Mouse (Mus musculus) hindbrain, embryonic 12.5 days (tissue): ENCODE measurements around the gene Pcp4l1. TPM values are rescaled to one million over a fixed set of nuclear protein-coding genes. Genes with fewer than 3 reads are reported as not detected.
A peak's percentile ranks its signal among the peaks of the same experiment; 100 is the strongest.
"Not testable (repeated sequence)": the region's sequence is repeated elsewhere in the genome, so short reads cannot be mapped to it uniquely, and the experiment has no call there.

ENCODE experiments used
- ATAC-seq: fragments of 200-750 bp; cut with Nextera tagmentation; 2 replicates; pipeline ENCODE4 v1.8.0; 2017; ENCODE audit warnings: moderate TSS enrichment; ENCODE audit not compliant: low FRiP score
- H3K27ac ChIP-seq: fragments of 300-500 bp; sonication (generic); 2 replicates; pipeline ENCODE4 v1.5.1; 2016; ENCODE audit warnings: mild to moderate bottlenecking
- H3K27me3 ChIP-seq: fragments of 300-500 bp; sonication (generic); 2 replicates; pipeline ENCODE4 v1.6.1; 2016; ENCODE audit warnings: mild to moderate bottlenecking
- H3K36me3 ChIP-seq: fragments of 300-500 bp; sonication (generic); 2 replicates; pipeline ENCODE4 v1.6.1; 2016; ENCODE audit warnings: mild to moderate bottlenecking
- H3K4me1 ChIP-seq: fragments of 300-500 bp; sonication (generic); 2 replicates; pipeline ENCODE4 v1.6.1; 2016
- H3K4me2 ChIP-seq: fragments of 300-500 bp; sonication (generic); replicated peaks from 2 replicates; pipeline ENCODE4 v1.6.1; 2016; ENCODE audit warnings: mild to moderate bottlenecking
- H3K4me3 ChIP-seq: fragments of 300-500 bp; sonication (generic); 2 replicates; pipeline ENCODE4 v1.5.1; 2016; ENCODE audit warnings: mild to moderate bottlenecking
- H3K9ac ChIP-seq: fragments of 300-500 bp; sonication (generic); 2 replicates; pipeline ENCODE4 v1.6.1; 2016; ENCODE audit warnings: mild to moderate bottlenecking, moderate library complexity
- H3K9me3 ChIP-seq: fragments of 300-500 bp; sonication (generic); replicated peaks from 2 replicates; pipeline ENCODE4 v1.6.1; 2016; ENCODE audit warnings: mild to moderate bottlenecking
- WGBS: fragments of 180-500 bp; shearing (Covaris S2); methylation state at CpG from one replicate; pipeline ENCODE4 v1.1.7; 2016; 5-methylcytosine and 5-hydroxymethylcytosine counted together
- polyA plus RNA-seq: library from polyadenylated mRNA; unstranded; fragments of >200 nt; fragmentation: Nextera tagmentation; extraction: Ambion mirVana; gene quantifications from 2 replicates; pipeline ENCODE4 v1.2.1, GENCODE M21; 2016

The Pcp4l1 gene
- 22.8 and 28.7 TPM in 2 replicates for polyA plus RNA-seq

DNA sequence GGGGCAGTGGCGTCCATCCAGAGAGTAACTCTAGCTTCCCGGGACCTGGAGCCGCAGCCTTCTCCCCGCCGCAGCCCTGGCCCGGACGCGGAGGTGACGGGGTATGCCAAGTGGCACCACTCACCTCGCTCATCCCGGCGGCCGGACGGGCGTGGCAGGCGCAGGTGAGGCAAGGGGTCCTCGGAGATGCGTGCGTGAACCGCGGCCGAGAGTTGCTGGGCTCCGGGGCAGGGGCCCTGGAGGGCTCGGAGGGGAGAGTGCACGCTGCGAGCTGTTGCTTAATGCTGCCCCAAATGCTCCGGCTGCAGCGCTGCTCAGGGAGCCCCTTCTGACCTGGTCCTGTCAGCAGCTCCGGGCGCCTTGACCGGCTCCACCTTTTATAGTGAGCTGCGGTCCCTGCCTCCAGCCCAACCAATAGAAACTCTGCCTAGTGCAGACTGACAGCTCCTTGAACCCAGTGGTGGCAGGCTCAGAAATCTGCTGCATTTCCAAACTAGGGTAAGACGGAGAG is at the start of gene Pcp4l1:
Pcp4l1 (minus strand) TSS at position 382 of the 511 bp plus-strand sequence.
- H3K36me3 ChIP-seq, result no peaks in the 10 kb centered on the region
- peak within 1 kb of the TSS; percentile 50 for H3K4me3 ChIP-seq
- H3K9ac ChIP-seq, result peak within 1 kb of the TSS; percentile 54
- H3K27me3 ChIP-seq, result peaks cover 53% of the 10 kb centered on the region
- no peak within 1 kb of the TSS for H3K27ac ChIP-seq
- WGBS, result under 1% methylated on average over 33 of the region's 33 CpGs
- peak; percentile 59 for ATAC-seq
- H3K9me3 ChIP-seq, result no peaks in the 10 kb centered on the region
- peak within 1 kb of the TSS; percentile 92 for H3K4me2 ChIP-seq
- peaks cover 35% of the 10 kb centered on the region for H3K4me1 ChIP-seq

DNA sequence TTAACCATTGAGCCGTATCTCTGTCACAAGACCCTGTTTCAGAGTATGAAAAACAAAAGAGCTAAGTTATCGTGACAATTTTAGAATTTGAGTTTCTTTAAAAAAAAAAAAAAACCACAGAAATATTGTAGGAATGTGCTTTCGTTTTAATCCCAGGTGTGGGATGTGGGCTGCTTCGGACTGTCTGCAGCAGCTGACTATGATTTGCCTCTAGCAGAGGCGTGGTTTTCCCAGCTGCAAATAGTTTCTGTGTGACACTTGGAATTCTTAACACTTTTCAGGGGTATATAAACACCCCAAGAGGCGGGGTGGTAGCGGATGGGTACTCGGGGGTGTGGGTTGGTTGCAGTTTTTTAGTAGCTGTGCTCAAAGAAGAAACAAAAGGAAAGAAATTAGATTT is 49.3 kb upstream of the Pcp4l1 start:
- 91% methylated on average over 8 of the region's 8 CpGs for WGBS
- no peak for ATAC-seq
- Histone ChIP-seq H3K9me3 (no peaks in the 10 kb centered on the region), H3K27me3 (no peaks in the 10 kb centered on the region), H3K4me2 (0 out of 2 replicates have a peak overlapping the region, but pooled peaks have one; percentile 87), H3K27ac (no peak overlapping the region), H3K4me3 (no peak overlapping the region), H3K36me3 (peaks cover 40% of the 10 kb centered on the region), H3K9ac (no peak overlapping the region), H3K4me1 (peaks cover 32% of the 10 kb centered on the region)

DNA sequence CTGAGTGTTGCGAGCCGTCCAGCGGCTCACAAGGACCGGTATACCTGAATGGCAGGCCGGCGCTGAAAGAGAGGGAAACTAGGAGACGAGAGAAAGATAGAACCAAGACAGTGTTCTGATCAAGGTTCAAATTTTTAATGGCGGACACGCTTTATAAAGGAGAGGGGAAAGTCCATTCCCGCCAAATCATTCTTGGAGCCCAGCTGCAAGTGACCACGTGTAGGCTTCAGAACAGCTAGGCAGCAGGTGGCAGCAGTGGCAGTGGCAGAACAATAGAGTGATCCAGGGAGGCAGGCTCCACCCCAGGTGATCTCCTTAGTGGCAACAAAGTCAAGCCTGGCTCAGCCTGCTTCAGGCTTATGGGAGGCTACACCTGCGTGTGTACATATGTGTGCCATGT is 45.9 kb upstream of the Pcp4l1 start:
- peaks cover 69% of the 10 kb centered on the region for H3K36me3 ChIP-seq
- not testable (repeated sequence) for ATAC-seq, H3K4me3 ChIP-seq, H3K4me2 ChIP-seq, H3K9me3 ChIP-seq, H3K27ac ChIP-seq, H3K9ac ChIP-seq, H3K27me3 ChIP-seq
- WGBS, result 85% methylated on average over 12 of the region's 12 CpGs
- H3K4me1 ChIP-seq, result peaks cover 10% of the 10 kb centered on the region

DNA sequence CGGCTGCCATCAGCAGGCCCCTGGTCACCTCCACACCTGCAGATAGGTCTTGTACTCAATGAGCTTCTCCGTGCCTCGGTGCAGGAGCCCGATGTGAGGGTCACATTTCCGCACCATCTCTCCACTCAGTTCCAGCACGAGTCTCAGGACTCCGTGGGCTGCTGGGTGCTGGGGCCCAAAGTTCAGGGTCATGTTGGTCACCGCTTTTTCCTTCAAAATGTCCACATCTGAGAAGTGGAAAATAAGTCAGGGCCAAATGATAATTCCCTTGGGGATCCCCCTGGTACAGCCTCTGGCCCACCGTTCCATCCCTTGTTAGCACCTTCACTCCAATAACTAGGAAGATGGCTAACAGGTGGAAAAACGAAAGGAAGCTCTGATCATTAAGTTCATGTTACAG is 44.8 kb upstream of the Pcp4l1 start:
- Histone ChIP-seq H3K9ac (no peak overlapping the region), H3K27ac (no peak overlapping the region), H3K36me3 (peaks cover 79% of the 10 kb centered on the region), H3K4me3 (no peak overlapping the region), H3K4me1 (peaks cover 5% of the 10 kb centered on the region), H3K9me3 (no peaks in the 10 kb centered on the region), H3K4me2 (no peak overlapping the region), H3K27me3 (no peaks in the 10 kb centered on the region)
- 89% methylated on average over 10 of the region's 10 CpGs for WGBS
- ATAC-seq, result no peak

DNA sequence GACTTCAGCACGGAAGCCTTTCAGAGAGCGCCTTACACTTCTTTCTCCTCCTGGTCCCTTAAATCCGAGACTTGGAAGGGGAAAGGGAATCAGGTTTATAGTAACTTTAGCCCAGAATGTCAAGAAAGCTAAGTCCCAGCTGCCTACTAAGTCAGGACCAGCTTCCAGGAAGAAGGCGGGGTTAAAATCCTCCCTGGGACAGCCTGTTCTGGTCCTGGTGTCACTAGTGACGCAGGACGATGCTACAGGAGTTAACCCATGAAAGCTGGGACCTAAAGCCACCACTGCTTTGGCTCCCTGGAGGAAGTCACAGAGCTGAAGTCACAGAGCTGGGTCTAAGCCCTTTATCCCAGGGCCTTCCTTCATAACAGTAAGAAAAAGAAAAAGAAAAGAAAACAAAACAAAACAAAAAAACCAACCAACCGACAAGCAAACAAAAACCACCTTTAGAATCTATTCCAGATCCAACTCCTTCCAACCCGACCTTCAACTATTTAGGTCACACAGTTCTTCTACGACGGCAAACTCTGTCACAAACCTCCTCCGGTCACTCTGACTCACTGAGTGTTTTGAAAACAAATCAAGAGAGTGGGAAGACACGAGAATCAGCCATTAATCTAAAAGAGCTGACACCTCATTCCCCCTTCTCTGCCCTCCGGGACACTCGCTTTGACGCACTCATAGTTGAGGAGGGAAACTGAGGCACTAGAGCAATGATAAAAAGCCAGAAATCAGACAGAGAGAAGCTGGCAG is 44.1 kb upstream of the Pcp4l1 start:
- Histone ChIP-seq H3K27ac (no peak overlapping the region), H3K9me3 (no peaks in the 10 kb centered on the region), H3K4me2 (no peak overlapping the region), H3K4me1 (no peaks in the 10 kb centered on the region), H3K27me3 (no peaks in the 10 kb centered on the region), H3K36me3 (peaks cover 87% of the 10 kb centered on the region), H3K9ac (no peak overlapping the region), H3K4me3 (no peak overlapping the region)
- 77% methylated on average over 15 of the region's 15 CpGs for WGBS
- no peak for ATAC-seq

DNA sequence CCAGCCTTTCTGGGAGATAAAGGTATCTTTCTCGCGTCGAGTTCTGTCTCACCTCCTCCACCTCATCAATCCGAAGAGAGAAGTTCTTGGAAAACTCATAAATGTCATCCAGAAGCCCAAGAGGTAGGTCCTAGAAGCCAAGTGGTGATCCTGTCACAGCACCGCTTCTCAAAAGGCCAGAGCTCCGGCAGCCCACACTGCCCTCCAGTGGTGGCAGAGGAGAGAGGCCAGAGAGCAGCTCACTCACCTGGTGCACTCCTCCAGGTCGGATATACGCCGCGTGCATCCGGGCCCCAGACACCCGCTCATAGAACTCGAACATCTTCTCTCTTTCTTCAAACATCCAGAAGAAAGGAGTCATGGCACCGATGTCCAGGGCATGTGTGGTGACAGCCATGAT is 42.4 kb upstream of the Pcp4l1 start:
- H3K9me3 ChIP-seq, result no peaks in the 10 kb centered on the region
- H3K4me1 ChIP-seq, result no peaks in the 10 kb centered on the region
- 80% methylated on average over 14 of the region's 14 CpGs for WGBS
- H3K4me2 ChIP-seq, result no peak overlapping the region
- H3K27ac ChIP-seq, result no peak overlapping the region
- no peak overlapping the region for H3K4me3 ChIP-seq
- no peak for ATAC-seq
- peaks cover 92% of the 10 kb centered on the region for H3K36me3 ChIP-seq
- no peaks in the 10 kb centered on the region for H3K27me3 ChIP-seq
- H3K9ac ChIP-seq, result no peak overlapping the region

DNA sequence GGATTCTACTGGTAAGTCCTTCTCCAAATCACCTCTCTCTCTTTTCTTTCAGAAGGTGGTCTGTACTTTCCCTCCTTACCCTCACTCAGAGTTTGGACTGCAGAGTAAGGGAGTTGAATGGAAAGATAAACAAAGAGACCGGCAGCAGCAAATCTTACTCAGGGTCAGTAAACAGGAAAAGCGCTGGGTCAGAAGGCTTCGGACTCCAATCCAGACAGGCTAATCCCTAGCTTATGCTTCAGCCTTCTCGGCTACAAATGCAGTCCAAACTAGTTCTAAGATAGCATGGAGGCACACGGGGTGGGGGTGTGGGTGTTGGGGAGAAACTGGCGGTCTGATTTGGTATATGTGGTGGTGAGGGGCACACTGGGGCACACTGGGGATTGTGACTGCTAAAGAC is 41.4 kb upstream of the Pcp4l1 start:
- Histone ChIP-seq H3K36me3 (peaks cover 84% of the 10 kb centered on the region), H3K27me3 (no peaks in the 10 kb centered on the region), H3K4me3 (no peak overlapping the region), H3K27ac (no peak overlapping the region), H3K9me3 (no peaks in the 10 kb centered on the region), H3K4me1 (no peaks in the 10 kb centered on the region), H3K9ac (no peak overlapping the region), H3K4me2 (no peak overlapping the region)
- ATAC-seq, result no peak
- WGBS, result 93% methylated on average over 6 of the region's 6 CpGs

DNA sequence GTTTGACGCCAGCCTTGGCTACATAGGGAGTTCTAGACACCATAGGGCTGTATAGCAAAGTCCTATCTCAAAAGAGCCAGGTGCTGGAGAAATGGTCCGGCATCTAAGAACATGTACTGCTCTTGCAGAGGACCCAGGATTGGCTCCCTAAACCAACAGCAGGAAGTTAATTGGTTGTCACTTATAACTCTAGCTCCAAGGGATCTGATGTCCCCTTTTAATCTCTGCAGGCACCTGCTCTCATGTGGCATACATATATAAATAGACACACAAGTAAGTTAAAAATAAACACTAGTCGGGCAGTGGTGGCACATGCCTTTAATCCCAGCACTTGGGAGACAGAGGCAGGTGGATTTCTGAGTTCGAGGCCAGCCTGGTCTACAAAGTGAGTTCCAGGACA is 39.7 kb upstream of the Pcp4l1 start:
- H3K4me3 ChIP-seq, result no peak overlapping the region
- ATAC-seq, result no peak
- no peaks in the 10 kb centered on the region for H3K27me3 ChIP-seq
- WGBS, result 93% methylated on average over 4 of the region's 4 CpGs
- no peaks in the 10 kb centered on the region for H3K9me3 ChIP-seq
- H3K4me1 ChIP-seq, result no peaks in the 10 kb centered on the region
- no peak overlapping the region for H3K9ac ChIP-seq
- no peak overlapping the region for H3K4me2 ChIP-seq
- H3K36me3 ChIP-seq, result peaks cover 70% of the 10 kb centered on the region
- no peak overlapping the region for H3K27ac ChIP-seq

DNA sequence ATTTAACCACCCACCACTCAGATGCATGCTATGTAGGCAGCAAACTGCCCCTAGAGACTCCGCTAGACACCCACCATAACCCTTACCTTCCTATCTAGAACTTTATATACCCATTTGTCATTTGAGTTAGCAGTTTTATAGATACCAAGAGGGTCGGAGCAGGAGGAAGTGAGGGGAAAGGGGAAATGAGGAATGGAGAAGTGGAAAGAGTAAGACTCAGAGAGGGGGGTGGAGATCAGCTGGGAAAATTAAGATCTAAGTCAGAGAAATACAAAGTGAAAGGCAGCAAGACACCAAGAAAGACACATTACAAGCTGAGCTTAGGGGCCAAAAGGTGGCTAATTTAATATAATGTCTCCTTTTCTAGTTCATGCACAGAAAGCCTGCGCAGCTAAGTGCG is 38.5 kb upstream of the Pcp4l1 start:
- ATAC-seq, result no peak
- H3K4me1 ChIP-seq, result 0 out of 2 replicates have a peak, but pooled peaks cover 2% of the 10 kb centered on the region
- H3K4me2 ChIP-seq, result no peak overlapping the region
- WGBS, result 98% methylated on average over 4 of the region's 4 CpGs
- no peak overlapping the region for H3K27ac ChIP-seq
- no peak overlapping the region for H3K4me3 ChIP-seq
- H3K9me3 ChIP-seq, result no peaks in the 10 kb centered on the region
- peaks cover 60% of the 10 kb centered on the region for H3K36me3 ChIP-seq
- H3K9ac ChIP-seq, result no peak overlapping the region
- H3K27me3 ChIP-seq, result no peaks in the 10 kb centered on the region

DNA sequence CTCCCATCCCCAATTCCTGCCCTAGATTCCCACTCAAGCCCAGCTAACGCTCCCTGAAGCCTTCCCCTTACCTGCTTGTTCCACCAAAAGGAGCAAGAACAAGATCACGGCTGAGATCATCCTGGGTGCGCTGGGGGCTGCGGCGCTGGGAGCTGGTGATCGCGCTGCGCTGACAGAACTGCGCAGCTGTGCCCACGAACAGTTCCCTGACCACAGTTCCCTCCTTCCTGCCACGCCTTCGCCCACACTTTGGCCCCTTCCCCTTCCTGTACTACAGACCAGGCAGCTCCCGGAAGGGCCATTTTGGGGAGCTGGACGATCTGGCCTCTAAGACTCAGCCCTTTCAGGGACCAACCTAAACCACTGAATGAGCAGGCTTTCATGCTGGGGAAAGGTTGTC is 38.1 kb upstream of the Pcp4l1 start, which contains the start of gene Fcer1g:
Fcer1g (minus strand) TSS at position 240 of the 400 bp plus-strand sequence.
- H3K4me3 ChIP-seq, result no peak within 1 kb of the TSS
- H3K36me3 ChIP-seq, result peaks cover 58% of the 10 kb centered on the region
- ATAC-seq, result no peak
- H3K9ac ChIP-seq, result no peak within 1 kb of the TSS
- H3K27me3 ChIP-seq, result no peaks in the 10 kb centered on the region
- no peak within 1 kb of the TSS for H3K27ac ChIP-seq
- H3K4me2 ChIP-seq, result no peak within 1 kb of the TSS
- 93% methylated on average over 14 of the region's 14 CpGs for WGBS
- no peaks in the 10 kb centered on the region for H3K9me3 ChIP-seq
- H3K4me1 ChIP-seq, result 0 out of 2 replicates have a peak, but pooled peaks cover 2% of the 10 kb centered on the region

DNA sequence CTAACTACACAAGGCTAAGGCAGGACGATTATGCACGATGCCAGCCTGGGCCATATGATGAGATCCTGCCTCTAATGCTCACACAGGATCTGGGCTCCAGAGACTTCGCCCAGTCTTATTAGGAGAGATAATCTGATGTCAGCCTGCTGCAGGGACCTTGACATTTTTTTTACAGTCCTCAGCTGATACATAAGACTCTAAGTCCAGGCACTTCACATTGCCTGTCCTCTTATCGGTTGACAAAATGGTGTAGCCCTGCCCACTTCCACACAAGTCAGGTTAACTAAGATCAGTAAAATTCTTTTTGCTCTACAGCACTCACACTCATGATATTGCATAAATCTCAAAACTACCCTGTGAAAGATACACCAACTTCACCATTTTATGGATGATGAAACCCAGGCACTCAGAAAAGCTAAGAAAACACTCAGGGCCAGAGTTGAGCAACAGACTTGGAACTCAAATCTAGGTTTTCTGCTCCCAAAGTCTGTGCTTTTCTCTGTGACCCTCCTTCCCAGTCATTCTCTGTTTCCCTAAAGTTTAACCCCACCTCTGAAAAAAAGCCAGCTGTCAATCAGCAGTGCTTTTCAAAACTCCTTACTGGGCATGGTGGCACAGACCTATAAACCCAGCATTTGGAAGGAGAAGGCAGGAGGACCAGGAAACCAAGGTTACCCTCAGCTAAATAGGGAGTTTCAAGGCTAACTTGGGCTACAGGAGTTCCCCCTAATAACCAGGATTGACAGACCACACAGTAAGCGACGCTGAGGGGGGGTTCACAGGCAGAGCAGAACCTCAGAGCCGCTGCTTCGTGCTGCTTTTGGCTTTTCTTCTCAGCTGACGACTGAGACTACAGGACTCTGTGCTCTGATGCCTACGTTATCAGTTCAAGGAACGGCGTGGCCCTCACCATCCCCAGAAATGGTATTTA is 37.0 kb upstream of the Pcp4l1 start:
- H3K36me3 ChIP-seq, result peaks cover 48% of the 10 kb centered on the region

DNA sequence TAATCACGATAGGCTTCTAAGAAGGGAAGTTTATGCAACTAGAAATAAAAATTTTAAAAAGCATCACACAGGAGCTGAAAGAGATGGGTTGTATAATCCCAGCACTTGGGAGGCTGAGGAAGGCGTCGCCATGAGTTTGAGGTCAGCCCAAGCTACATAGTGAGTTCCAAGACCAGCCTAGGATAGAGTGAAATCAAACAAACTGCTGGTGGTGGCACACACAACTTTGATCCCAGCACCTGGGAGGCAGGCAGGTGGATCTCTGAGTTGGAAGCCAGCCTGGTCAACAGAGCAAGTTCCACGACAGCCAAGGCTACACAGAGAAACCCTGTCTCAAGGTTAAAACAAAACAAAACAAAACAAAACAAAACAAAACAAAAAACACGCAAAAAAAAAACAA is 36.3 kb upstream of the Pcp4l1 start:
- no peaks in the 10 kb centered on the region for H3K27me3 ChIP-seq
- no peak for ATAC-seq
- no peak overlapping the region for H3K4me2 ChIP-seq
- H3K36me3 ChIP-seq, result peaks cover 40% of the 10 kb centered on the region
- 0 out of 2 replicates have a peak, but pooled peaks cover 2% of the 10 kb centered on the region for H3K4me1 ChIP-seq
- H3K4me3 ChIP-seq, result no peak overlapping the region
- no peaks in the 10 kb centered on the region for H3K9me3 ChIP-seq
- WGBS, result 90% methylated on average over 5 of the region's 5 CpGs
- H3K27ac ChIP-seq, result no peak overlapping the region
- no peak overlapping the region for H3K9ac ChIP-seq

More for the DNA sequence above, 37.0 kb upstream of the Pcp4l1 start:
- H3K4me2 ChIP-seq, result no peak overlapping the region
- H3K9me3 ChIP-seq, result no peaks in the 10 kb centered on the region
- H3K4me3 ChIP-seq, result no peak overlapping the region
- H3K27me3 ChIP-seq, result no peaks in the 10 kb centered on the region
- H3K27ac ChIP-seq, result no peak overlapping the region
- 0 out of 2 replicates have a peak, but pooled peaks cover 2% of the 10 kb centered on the region for H3K4me1 ChIP-seq
- WGBS, result 87% methylated on average over 12 of the region's 12 CpGs
- ATAC-seq, result no peak
- H3K9ac ChIP-seq, result no peak overlapping the region
